Mouse (Mus musculus) fat pad, adult 2 months (tissue): Measurements from ENCODE around the gene Ppp1r26.
"Not testable (repeated sequence)": the region's sequence is repeated elsewhere in the genome, so short reads cannot be mapped to it uniquely, and the experiment has no call there.

ENCODE experiments used
- DNase-seq: peaks from one replicate; pipeline ENCODE4 v3.0.0-alpha.2; 2011; ENCODE audit warnings: low read depth, low spot score; ENCODE audit errors: extremely low read depth

Gene Ppp1r26

GRCm38 (mm10) chr2:28445082-28445481, 1.5 kb upstream of the Ppp1r26 start:
- no peak for DNase-seq

GRCm38 (mm10) chr2:28446181-28446514, 452 bp upstream of the Ppp1r26 start:
- no peak for DNase-seq

DNA sequence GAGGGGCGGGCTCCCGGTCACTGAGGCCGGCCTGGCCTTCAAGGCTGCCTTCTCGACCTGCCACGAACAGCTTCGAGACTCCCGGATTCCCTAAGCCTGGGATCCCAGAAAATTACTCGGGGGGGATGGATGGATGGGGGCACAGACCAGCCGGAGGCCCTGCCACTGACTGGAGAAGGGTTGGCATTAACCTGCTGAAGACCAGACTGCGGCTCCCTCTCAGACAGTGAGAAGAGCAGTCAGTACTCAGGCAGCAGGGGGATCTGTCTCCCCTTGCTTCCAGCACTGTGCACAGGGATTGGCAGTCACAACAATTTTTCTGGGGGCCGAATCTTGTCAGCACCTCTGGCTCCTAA, 693 bp downstream of the Ppp1r26 start:
- no peak for DNase-seq

DNA sequence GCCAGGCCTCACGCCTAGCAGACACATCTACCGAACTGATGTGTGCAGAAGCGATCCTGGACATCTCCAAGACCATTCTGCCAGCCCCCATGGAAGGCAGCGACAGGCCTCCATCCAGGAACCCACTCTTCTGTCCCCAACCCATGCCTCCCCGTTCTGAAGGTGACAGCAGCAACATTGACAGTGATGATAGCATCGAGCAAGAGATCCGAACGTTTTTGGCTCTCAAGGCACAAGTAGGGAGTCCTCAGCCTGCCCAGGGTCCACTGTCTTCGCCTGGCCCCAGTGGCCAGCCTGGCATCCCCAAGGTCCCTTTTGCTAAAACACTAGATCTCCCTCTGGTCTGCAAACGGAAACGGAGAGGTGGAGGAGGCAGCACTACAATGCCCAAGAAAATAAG, 5.1 kb downstream of the Ppp1r26 start:
- no peak for DNase-seq

GRCm38 (mm10) chr2:28453539-28453938, 6.9 kb downstream of the Ppp1r26 start:
- DNase-seq: no peak

- DNase-seq: no peak
These were observed 10.0 kb downstream of the Ppp1r26 start for GRCm38 (mm10) chr2:28456616-28457015.

GRCm38 (mm10) chr2:28463919-28464318, 17.3 kb downstream of the Ppp1r26 start:
- DNase-seq: no peak

- DNase-seq: no peak
These were observed 18.3 kb downstream of the Ppp1r26 start for GRCm38 (mm10) chr2:28464919-28465318.

GRCm38 (mm10) chr2:28465836-28466518, 19.4 kb downstream of the Ppp1r26 start, which contains the start of gene 1700007K13Rik:
Gene 1700007K13Rik (minus strand): TSS chr2:28466332.
- peak; percentile 13 for DNase-seq

DNA sequence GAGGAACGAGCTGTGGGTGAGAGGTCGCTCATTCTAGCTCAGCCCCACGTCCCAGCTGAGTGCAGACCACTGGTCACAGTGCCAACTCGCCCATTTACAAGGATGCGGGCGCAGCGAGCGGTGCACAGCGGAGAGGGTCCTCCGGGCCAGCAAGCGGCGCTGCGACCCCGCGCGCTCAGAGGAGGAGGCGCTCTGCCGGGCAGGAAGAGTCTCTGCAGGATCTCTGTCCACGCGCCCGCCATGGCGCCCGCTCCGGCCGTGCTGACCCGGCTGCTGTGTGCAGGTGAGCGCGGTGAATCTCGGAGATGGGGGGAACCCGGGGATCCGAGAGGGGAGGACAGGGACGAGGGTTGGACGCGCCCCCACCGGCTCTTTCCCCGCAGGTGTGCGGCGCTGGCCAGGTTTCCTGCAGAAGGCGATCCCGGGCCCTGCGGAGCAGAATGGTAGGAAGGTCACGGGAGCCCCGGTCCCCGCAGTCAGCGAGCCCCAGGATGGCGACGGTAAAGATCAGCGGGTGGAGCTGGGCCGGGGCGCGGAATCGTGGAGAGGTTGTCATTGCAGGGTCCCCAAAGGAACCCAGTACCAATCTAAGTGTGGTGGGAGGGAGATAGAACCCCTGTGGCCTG, 21.4 kb downstream of the Ppp1r26 start, which contains the start of gene Mrps2:
Gene Mrps2, plus strand, starts transcription at position 207 of the 626 bp plus-strand sequence.
- no peak for DNase-seq

DNA sequence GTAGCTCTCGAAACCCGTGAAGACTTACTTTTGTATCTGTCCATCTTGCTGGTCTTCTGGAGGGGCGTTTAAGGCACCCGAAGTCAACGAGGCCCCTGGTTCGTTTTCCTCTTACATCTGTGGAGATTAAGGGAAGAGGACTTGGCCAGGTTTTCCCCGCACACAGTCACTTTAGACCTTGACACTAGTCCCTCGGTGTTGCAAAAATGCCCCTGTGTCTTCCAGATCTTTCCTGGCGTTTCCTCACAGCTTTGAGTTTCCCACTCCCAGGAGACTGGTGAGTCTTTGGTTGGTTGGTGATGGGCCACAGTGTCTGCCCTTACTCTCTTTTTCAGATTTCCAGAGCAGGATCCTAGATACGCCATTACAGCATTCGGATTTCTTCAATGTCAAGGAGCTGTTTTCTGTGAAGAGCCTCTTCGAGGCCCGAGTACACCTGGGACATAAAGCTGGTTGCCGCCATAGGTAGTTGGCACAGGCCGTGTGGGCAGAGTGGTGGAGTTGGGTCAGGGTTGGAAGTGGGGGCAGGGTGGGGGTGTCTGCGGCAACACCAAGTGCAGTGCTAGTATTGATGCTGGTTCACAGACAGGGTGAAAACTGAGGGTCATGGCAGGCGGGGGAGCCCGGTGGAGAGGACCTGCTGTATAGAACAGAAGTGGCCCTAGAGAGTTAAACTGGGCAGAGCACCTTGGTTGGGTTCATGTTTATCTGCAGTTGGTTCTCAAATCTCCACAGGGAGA, 22.1 kb downstream of the Ppp1r26 start:
- DNase-seq: no peak

DNA sequence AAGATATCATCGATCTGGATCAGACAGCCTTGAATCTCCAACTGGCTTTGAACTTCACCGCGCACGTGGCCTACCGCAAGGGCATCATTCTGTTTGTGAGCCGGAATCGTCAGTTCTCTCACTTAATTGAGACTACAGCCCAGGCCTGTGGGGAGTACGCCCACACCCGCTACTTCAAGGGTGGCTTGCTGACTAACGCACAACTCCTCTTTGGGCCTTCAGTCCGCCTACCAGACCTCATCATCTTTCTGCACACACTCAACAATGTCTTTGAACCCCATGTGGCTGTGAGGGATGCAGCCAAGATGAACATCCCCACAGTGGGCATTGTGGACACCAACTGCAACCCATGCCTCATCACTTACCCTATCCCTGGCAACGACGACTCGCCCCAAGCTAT, 22.9 kb downstream of the Ppp1r26 start:
- DNase-seq: no peak

DNA sequence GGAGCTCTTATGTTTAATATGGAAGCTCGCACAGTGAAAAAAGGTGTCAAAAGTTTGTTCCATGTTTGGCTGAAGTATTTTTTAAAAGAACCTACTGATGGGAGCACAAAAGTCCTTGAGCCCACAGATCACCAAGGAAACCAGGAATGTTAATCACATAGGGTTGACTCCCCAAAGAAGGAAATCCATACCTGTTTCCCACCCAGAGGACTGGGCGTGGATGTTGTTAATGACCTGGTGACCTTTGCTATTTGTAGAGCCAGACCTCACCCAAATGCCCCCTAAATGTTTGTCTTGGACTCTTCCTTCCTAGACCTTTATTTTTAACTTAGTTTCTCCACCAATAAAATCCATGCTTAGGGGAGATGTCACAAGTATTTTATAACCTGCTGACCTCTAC, 24.0 kb downstream of the Ppp1r26 start:
- DNase-seq: no peak

DNA sequence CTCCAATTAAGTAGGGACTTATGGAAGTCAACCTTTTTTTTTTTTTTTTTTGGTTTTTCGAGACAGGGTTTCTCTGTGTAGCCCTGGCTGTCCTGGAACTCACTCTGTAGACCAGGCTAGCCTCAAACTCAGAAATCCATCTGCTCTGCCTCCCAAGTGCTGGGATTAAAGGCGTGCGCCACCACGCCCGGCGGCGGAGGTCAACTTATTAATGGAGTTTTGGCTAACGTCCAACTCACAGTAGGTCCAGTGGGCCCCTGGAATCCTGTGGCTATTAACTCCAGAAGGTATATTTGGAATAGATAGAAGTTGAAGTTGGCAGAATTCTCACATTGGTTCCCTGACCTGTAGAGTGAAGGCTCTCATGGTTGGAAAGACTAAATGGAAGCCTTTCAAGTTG, 25.4 kb downstream of the Ppp1r26 start:
- DNase-seq: not testable (repeated sequence)

DNA sequence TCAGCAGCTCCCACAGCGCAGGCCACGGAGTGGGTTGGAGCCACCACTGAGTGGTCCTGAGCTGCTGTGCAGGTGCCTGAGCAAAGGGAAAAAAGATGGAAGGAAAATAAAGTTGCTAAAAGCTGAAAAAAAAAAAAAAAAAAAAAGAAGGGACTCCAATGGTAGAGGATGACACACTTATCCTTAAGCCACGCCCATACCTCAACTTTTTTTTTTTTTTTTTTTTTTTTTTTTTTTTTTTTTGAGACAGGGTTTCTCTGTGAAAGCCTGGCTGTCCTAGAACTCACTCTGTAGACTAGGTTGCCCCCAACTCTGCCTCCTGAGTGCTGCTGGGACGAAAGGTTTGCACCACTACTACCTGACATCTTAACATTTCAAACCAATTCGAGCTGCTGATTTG, 31.4 kb downstream of the Ppp1r26 start:
- DNase-seq: not testable (repeated sequence)

DNA sequence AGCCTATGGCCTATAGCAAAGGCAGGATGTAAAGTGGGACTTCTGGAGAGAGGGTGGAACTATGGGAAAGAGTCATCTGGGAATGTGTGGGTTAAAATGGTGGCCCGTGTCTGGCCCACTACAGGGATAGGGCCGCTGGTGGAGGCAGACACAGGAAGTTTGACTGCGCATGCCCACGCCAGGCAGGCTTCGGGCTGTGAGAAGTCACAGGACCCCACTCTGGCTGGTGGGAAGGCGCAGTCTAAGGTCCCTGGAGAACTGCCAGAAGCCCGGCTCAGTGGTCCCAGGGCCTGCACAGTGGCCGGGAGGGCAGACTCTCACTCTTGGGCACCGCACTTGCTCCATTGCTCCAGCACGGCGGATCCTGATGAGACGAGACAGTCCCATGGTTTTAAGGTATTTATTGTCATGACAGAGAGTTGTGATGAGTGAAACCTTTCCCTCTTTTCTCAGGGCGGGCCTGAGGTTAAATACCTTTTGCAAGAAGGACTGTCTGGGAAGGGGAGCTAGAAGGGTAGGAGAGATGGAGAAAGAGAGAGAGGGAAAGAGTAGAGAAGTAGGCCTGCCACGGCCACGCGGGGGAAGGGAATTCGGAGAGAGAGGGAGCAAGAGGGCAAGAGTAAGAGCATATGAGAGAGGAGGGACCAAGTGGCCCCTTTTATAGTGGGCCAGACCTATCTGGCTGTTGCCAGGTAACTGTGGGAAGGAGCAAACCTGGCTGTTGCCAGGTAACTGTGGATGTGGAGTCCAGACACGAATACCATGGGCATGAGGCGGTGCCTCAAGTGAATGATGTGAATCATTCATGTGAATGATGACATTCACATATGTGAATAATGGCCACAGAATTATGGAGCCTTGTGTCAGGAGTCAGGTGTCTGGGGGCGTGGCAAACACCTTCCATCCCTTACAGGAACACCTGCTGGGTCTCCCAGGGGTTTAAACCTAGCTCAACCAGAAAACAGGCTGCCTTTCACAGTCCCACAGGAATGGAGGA, 32.9 kb downstream of the Ppp1r26 start:
- no peak for DNase-seq

- no peak for DNase-seq
These were observed 37.3 kb downstream of the Ppp1r26 start for GRCm38 (mm10) chr2:28483861-28484260.

- DNase-seq: no peak
These were observed 47.9 kb downstream of the Ppp1r26 start for GRCm38 (mm10) chr2:28494521-28494920.

DNA sequence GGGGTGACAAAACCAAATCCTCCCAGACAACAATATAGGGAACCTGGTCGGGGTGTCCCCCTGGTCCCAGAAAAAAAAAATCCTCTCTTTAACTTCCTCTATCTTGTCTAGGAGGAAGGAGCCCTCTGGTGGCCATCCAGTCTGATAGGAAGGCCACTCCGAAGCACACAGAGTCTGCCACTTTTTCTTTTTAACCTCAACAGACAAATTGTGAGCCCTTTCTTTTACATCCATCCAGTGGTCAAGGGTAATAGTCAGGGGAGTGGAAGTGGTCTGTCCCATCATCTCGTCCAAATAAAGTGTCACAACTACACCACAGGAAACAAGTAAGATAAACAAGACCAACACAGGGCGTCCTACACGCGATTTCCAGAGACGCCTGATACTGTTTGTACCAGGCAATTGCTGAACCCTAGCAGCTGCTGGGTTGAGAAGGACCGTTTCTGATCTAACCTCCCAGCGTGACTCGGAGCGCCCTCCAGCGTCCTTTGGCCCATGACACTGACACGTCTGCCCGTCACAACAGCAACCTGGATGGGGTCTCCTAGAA, 48.7 kb downstream of the Ppp1r26 start:
- no peak for DNase-seq

GRCm38 (mm10) chr2:28495801-28496595, 49.4 kb downstream of the Ppp1r26 start:
- no peak for DNase-seq
